Mouse (Mus musculus): ENCODE results near the gene Vti1a. TPM values are rescaled to one million over a fixed set of nuclear protein-coding genes. Genes with fewer than 3 reads are reported as not detected.

Vti1a gene
- polyA plus RNA-seq, 1 experiment, result 7.8 TPM

GRCm38 (mm10) chr19:55570520-55571296 lies 254.6 kb downstream of the Vti1a start:
- WGBS, result 53% methylated on average over 9 of the region's 9 CpGs
- no peak for DNase-seq (ENCODE audit: low read depth, low spot score)

- DNase-seq (ENCODE audit: low read depth, low spot score), result no peak
- WGBS, result 95% methylated on average over 8 of the region's 8 CpGs
These were observed 255.4 kb downstream of the Vti1a start for GRCm38 (mm10) chr19:55571486-55571885.

GRCm38 (mm10) chr19:55577306-55578042 lies 261.4 kb downstream of the Vti1a start:
- DNase-seq (ENCODE audit: low read depth, low spot score), result no peak
- WGBS, result 91% methylated on average over 25 of the region's 25 CpGs

- DNase-seq (ENCODE audit: low read depth, low spot score), result no peak
- WGBS, result 50% methylated on average over 17 of the region's 17 CpGs
These were observed 262.3 kb downstream of the Vti1a start for GRCm38 (mm10) chr19:55578094-55579085.

- no peak for DNase-seq (ENCODE audit: low read depth, low spot score)
- WGBS, result 86% methylated on average over 4 of the region's 4 CpGs
These were observed 263.2 kb downstream of the Vti1a start for GRCm38 (mm10) chr19:55579310-55579709.

GRCm38 (mm10) chr19:55580152-55580551 lies 264.1 kb downstream of the Vti1a start:
- 70% methylated on average over 8 of the region's 8 CpGs for WGBS
- no peak for DNase-seq (ENCODE audit: low read depth, low spot score)

- DNase-seq (ENCODE audit: low read depth, low spot score), result no peak
- WGBS, result 89% methylated on average over 6 of the region's 6 CpGs
These were observed 264.6 kb downstream of the Vti1a start for GRCm38 (mm10) chr19:55580667-55581066.

- WGBS, result 40% methylated on average over 16 of the region's 16 CpGs
- no peak for DNase-seq (ENCODE audit: low read depth, low spot score)
These were observed 267.0 kb downstream of the Vti1a start for GRCm38 (mm10) chr19:55582896-55583653.

- DNase-seq (ENCODE audit: low read depth, low spot score), result no peak
- 46% methylated on average over 18 of the region's 18 CpGs for WGBS
These were observed 269.5 kb downstream of the Vti1a start for GRCm38 (mm10) chr19:55585270-55586224.

- 90% methylated on average over 14 of the region's 14 CpGs for WGBS
- DNase-seq (ENCODE audit: low read depth, low spot score), result no peak
These were observed 271.7 kb downstream of the Vti1a start for GRCm38 (mm10) chr19:55587638-55588421.

- WGBS, result 81% methylated on average over 16 of the region's 16 CpGs
- DNase-seq (ENCODE audit: low read depth, low spot score), result no peak
These were observed 273.1 kb downstream of the Vti1a start for GRCm38 (mm10) chr19:55588948-55589896.

- peak; percentile 96 for DNase-seq (ENCODE audit: low read depth, low spot score)
- 24% methylated on average over 26 of the region's 26 CpGs for WGBS
These were observed 277.0 kb downstream of the Vti1a start for GRCm38 (mm10) chr19:55592876-55593691.

GRCm38 (mm10) chr19:55593729-55594444 lies 277.8 kb downstream of the Vti1a start:
- WGBS, result 74% methylated on average over 16 of the region's 16 CpGs
- DNase-seq (ENCODE audit: low read depth, low spot score), result no peak

GRCm38 (mm10) chr19:55594451-55594850 lies 278.4 kb downstream of the Vti1a start:
- DNase-seq (ENCODE audit: low read depth, low spot score), result no peak
- 87% methylated on average over 3 of the region's 3 CpGs for WGBS
